Mouse (Mus musculus) cerebellum, postnatal 4 days (tissue): ENCODE measurements around the gene Trib2.

ENCODE experiments used
- DNase-seq, 2 experiments: peaks; one replicate each; pipeline ENCODE4 v3.0.0; 2022; ENCODE audit warnings: low spot score in 2 of 2, mixed read lengths in 1 of 2

Gene Trib2

GRCm38 (mm10) chr12:15816740-15817178 is at the start of gene Trib2:
Gene Trib2, minus strand, starts transcription at chr12:15816922.
- peak; percentile 84 to 95 for DNase-seq

DNA sequence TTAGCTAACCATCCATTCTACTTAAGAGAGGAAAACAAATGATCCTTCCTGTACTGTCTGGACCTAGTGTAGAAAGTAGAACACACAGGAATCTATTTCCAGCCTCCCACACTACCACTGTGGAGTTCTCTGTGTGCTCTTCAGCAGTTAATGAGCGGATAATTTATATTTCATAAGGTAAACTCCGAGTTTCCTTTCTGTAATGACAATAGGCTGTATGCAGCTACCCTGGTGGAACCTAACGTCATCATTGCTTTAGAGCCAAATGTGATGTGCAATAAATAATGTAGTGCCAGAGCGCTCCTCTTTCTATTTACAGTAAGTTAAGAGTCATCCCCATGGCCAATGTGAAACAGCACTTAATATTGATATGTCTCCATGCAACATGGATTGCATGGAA is 41.3 kb upstream of the Trib2 start:
- DNase-seq = no peak

- no peak for DNase-seq
Observed at GRCm38 (mm10) chr12:15855891-15856290, 39.2 kb upstream of the Trib2 start.

- DNase-seq = no peak
Observed at GRCm38 (mm10) chr12:15852781-15853180, 36.1 kb upstream of the Trib2 start.

DNA sequence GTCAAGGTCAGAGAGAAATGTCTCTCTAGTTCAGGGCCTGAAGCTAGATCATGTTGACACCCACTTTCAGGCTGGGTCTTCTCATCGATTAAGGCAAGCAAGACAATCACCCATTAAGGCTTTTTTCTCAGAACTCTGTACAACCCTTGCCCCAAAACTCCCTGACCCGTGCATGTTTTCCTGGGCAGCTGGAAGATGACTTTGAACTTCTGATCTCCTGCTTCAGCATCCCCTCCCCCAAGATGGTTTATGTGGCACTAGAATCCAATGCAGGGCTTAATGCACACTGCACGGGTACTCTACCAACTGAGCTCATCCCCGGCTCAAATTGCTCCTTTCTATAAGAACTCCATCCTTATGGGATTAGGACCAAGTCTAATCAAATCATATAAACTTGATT is 35.3 kb upstream of the Trib2 start:
- no peak for DNase-seq

- DNase-seq = no peak
Observed at GRCm38 (mm10) chr12:15850441-15850895, 33.7 kb upstream of the Trib2 start.

DNA sequence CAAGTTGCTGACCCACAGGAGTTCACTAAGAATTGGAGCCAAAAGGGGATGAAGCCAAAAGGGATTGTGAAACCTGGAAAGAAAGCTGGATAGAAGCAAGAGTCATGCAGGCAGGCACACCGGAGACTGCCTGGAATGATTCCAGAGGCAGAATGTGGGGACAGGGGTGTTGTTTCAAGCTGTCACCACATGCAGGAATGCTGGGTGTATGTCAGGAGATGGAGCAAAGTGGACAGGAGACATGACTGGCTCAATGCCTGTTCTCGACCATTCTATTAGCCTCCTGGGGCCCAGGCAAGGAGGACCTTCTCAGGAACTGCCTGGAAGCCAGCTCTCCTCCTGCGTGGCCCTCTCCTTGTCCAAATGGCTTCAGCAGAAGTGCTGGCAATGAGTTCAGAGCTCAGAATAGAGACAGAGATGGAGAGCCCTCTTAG is 33.2 kb upstream of the Trib2 start:
- peak in 1 of 2 experiments; percentile 15 for DNase-seq

DNA sequence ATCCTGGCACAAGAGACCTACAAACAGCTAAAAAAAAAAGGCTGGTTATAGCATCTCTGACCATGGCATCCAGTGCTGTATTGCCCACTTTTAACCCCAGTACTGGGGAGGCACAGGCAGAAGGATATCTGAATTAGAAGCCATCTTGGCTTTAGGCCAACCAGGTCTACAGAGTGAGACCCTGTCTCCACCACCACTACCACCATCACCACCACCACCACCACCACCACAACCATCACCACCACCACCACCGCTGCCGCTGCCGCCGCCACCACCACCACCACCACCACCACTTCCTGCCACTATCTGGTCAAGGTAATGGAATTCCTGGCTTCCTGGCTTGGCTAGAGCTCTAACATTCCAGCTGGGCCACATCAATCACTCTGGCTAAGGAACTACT is 31.7 kb upstream of the Trib2 start:
- DNase-seq = no peak

- DNase-seq = no peak
Observed at GRCm38 (mm10) chr12:15844701-15845100, 28.0 kb upstream of the Trib2 start.

- no peak for DNase-seq
Observed at GRCm38 (mm10) chr12:15840864-15841557, 24.3 kb upstream of the Trib2 start.

- DNase-seq = no peak
Observed at GRCm38 (mm10) chr12:15838201-15838600, 21.5 kb upstream of the Trib2 start.

- no peak for DNase-seq
Observed at GRCm38 (mm10) chr12:15837566-15837965, 20.8 kb upstream of the Trib2 start.

GRCm38 (mm10) chr12:15832674-15833052 is 15.9 kb upstream of the Trib2 start:
- DNase-seq = no peak

GRCm38 (mm10) chr12:15831941-15832673 is 15.4 kb upstream of the Trib2 start:
- DNase-seq = no peak

GRCm38 (mm10) chr12:15830750-15831149 is 14.0 kb upstream of the Trib2 start:
- no peak for DNase-seq

DNA sequence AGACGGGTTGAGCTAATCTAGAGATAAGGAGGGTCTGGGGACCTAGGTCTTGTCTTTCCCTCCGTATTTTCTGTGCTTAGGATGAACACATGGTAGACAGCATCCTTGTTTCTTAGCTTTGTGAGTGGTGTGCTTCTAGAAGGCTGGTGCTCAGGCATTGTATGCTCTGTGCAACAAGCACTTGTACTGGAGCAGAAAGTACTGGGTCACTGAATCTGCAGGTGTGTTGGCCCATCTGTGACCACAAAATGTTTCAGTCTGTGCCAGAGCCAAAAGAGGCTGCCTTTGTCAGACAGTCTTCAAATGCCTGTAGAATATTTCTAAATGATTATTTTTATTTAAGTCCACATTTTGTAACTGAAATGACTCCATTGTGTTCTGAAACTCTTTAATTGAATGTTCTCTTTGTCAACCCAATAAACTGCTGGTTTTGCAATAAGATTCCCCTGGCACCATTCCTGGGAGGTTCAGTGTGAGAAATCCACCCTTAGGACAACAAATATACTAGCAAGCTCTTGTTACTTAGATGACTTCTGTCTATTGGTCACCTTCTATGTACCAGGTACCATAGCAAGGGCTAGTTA is 12.2 kb upstream of the Trib2 start:
- no peak for DNase-seq

DNA sequence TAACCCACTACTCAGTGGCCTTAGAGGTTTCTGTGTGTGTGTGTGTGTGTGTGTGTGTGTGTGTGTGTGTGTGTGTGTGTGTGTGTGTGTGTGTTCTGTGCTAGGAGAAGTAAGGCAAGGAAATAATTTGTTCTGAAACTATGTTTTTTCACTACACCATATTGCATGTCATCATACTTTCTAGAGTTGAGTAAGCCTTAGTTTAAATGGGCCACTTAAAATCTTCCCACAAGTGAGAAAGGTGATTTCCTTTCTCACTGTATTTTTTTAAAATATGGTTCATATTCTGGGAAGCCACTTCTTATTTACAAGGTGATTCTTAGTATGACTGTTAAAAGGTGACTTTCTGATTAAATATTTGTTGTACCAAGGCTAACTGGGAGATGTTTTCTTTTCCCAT is 4.3 kb upstream of the Trib2 start:
- DNase-seq = no peak

DNA sequence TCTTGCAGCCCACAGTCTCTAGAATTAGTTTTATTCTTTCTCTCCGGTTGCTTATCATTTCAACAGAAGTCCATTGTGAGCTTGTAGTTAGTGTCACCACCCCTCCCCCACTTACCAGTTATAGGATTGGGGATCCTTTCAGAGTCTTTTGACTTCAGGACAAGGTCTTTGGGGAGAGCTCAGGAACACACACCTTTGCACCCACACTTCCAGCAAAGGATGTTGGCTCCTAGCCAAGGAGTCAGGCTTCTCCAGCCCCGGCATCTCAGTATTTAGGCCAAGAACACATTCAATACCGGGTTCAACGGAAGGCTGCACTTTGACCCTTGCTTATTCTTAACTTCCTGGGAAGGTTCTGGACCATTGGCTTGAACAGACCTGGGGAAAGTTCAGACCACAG is 643 bp upstream of the Trib2 start:
- no peak for DNase-seq

GRCm38 (mm10) chr12:15816254-15816605 is 492 bp downstream of the Trib2 start:
- peak in 1 of 2 experiments; percentile 56 for DNase-seq

DNA sequence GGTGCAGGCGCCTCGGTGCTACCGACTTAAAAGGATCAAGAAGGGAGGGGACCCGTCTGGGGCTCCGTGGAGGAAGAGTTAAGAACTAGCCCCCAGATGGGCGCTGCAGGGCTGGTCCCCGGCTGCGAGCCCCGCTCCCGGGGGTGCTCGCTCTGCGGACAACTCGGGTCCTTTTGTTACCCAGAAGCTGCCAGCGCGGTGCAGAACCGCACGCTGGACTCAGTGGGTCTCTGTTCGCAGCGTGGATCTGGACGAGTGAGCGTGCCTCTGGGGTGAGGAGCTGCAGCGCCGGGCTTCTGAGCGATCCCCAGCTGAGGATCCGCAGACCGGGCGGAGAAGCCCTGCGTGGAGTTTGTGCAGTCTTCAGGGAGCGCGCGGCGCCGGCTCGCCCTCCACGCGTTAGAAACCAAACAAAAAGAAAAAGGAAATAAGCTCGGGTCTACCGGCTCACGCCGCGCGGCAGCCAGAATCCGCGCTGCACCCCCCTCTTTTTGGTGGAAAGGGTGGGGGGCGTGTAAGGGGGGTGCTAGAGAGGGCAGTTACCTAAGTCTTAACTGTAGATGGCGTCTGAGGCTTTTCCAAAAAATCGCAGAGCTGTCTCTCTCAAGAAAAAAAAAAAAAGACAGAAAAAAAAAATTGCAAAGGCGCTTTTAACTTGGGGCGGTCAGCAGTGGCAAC is 1.0 kb downstream of the Trib2 start:
- peak; percentile 47 to 69 for DNase-seq

GRCm38 (mm10) chr12:15815170-15815575 is 1.5 kb downstream of the Trib2 start:
- peak; percentile 34 to 49 for DNase-seq
